ENCODE assay signal across 21 mouse cellular contexts in genomic region chr1:36489661-36490060, GRCm38 (mm10). TPM values are rescaled to one million over a fixed set of nuclear protein-coding genes. Genes with fewer than 3 reads are reported as not detected.
"Had no signal": no experiment of that assay in that cellular context is flagged by ENCODE, and none has a peak within 500 bp of the region (broad histone marks: within the 10 kb centered on the region; RNA-seq: fewer than 3 reads in every experiment).

No protein-coding gene starts in this region.

- H3K9me3 ChIP-seq: midbrain, embryonic 10.5 days; midbrain, embryonic 15.5 days; neural tube, embryonic 13.5 days; neural tube, embryonic 15.5 days had no signal

- H3K9ac ChIP-seq: lung, embryonic 14.5 days; midbrain, embryonic 15.5 days; neural tube, embryonic 13.5 days; neural tube, embryonic 15.5 days had no signal

- H3K36me3 ChIP-seq: midbrain, embryonic 10.5 days; midbrain, embryonic 15.5 days; neural tube, embryonic 13.5 days; neural tube, embryonic 15.5 days had no signal

- DNase-seq: lung, adult 18-20 months; lung, embryonic 14.5 days; lung, postnatal 10 days; lung, postnatal 4 days; retina, postnatal 1 day; right cerebral cortex, adult 18-20 months; right cerebral cortex, postnatal 25 days; right cerebral cortex, postnatal 4 days; spleen, adult 18-20 months; thymus, adult 18-20 months; thymus, postnatal 14 days; thymus, postnatal 36 days had no signal

- H3K4me1 ChIP-seq: midbrain, embryonic 15.5 days had no signal

- H3K27ac ChIP-seq: midbrain, embryonic 10.5 days; midbrain, embryonic 15.5 days; neural tube, embryonic 13.5 days; neural tube, embryonic 15.5 days had no signal

- ATAC-seq: midbrain, embryonic 15.5 days had no signal

- H3K4me3 ChIP-seq: midbrain, embryonic 10.5 days; midbrain, embryonic 15.5 days; myocyte; neural tube, embryonic 13.5 days; neural tube, embryonic 15.5 days had no signal

- H3K27me3 ChIP-seq: midbrain, embryonic 15.5 days; neural tube, embryonic 13.5 days; neural tube, embryonic 15.5 days had no signal

- H3K4me2 ChIP-seq: lung, embryonic 14.5 days; midbrain, embryonic 15.5 days; neural tube, embryonic 13.5 days; neural tube, embryonic 15.5 days had no signal

RNA-seq across cellular contexts. Expression of gene Gm42417, which starts 49.6 kb away (rescaled TPM):
- polyA plus RNA-seq: liver, embryonic 16.5 days; lung, embryonic 14.5 days; small intestine, adult 2 months; stomach, embryonic 14.5 days; stomach, embryonic 16.5 days had no signal
